ENCODE assay signal across 23 mouse cellular contexts in the genomic region with DNA sequence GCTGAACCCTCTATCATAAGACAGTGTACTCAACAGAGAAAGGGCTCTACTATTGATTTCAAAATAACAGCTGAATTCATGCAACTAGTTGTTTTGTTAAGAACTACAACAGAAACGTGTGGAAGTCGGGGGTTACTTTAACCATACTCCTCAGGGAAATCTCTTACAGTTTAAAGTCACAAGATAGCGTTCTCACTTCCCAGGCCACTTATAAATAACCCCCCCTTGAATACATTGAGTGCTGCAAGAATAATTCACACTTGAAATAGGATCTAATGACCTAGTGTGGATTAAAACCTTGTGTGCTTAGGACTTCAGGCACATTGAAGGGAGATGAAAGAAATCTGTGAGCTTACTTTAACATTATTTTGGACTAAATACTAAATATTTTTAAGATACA.
"Had no signal": no experiment of that assay in that cellular context is flagged by ENCODE, and none has a peak within 500 bp of the region (broad histone marks: within the 10 kb centered on the region; RNA-seq: fewer than 3 reads in every experiment).

No protein-coding gene starts in this region.

- H3K9ac ChIP-seq: heart, embryonic 13.5 days; heart, embryonic 15.5 days; hindbrain, embryonic 13.5 days; hindbrain, embryonic 15.5 days; kidney, embryonic 15.5 days; limb, embryonic 12.5 days had no signal

- H3K27me3 ChIP-seq: heart, embryonic 13.5 days; heart, embryonic 15.5 days; hindbrain, embryonic 13.5 days; hindbrain, embryonic 15.5 days; kidney, embryonic 15.5 days; limb, embryonic 12.5 days had no signal

- DNase-seq: gastrocnemius, postnatal 14 days; gastrocnemius, postnatal 36 days; heart, adult 2 months; heart, postnatal 14 days; heart, postnatal 36 days; kidney, adult 11 months; kidney, adult 2 months; kidney, adult 9 months; kidney, postnatal 14 days; kidney, postnatal 36 days; layer of hippocampus, adult 9-11 months; layer of hippocampus, postnatal 36 days; liver had no signal

- H3K36me3 ChIP-seq: heart, embryonic 13.5 days; heart, embryonic 15.5 days; hindbrain, embryonic 13.5 days; hindbrain, embryonic 15.5 days; kidney, embryonic 15.5 days; limb, embryonic 10.5 days; limb, embryonic 12.5 days had no signal

- H3K27ac ChIP-seq: heart, adult 2 months; heart, embryonic 13.5 days; heart, embryonic 15.5 days; hindbrain, embryonic 13.5 days; hindbrain, embryonic 15.5 days; hindbrain, postnatal 0 days; kidney, embryonic 15.5 days; kidney, postnatal 0 days; limb, embryonic 10.5 days; limb, embryonic 12.5 days had no signal

- H3K9me3 ChIP-seq: heart, embryonic 13.5 days; heart, embryonic 15.5 days; hindbrain, embryonic 13.5 days; hindbrain, embryonic 15.5 days; kidney, embryonic 15.5 days; limb, embryonic 10.5 days; limb, embryonic 12.5 days had no signal

- H3K4me3 ChIP-seq: heart, adult 2 months; heart, embryonic 13.5 days; heart, embryonic 15.5 days; hindbrain, embryonic 13.5 days; hindbrain, embryonic 15.5 days; kidney, embryonic 15.5 days; limb, embryonic 10.5 days; limb, embryonic 12.5 days had no signal

- H3K4me2 ChIP-seq: heart, embryonic 11.5 days; heart, embryonic 13.5 days; heart, embryonic 15.5 days; hindbrain, embryonic 13.5 days; hindbrain, embryonic 15.5 days; kidney, embryonic 15.5 days; limb, embryonic 12.5 days had no signal
